Mouse (Mus musculus) embryonic fibroblast, embryonic 13.5 days (primary cell): ENCODE measurements around the gene Tfpt.

ENCODE experiments used
- CTCF ChIP-seq: IDR thresholded peaks from 2 replicates; pipeline ENCODE4 v1.5.1; 2011; ENCODE audit warnings: mild to moderate bottlenecking, control low read depth, low read length, moderate library complexity, borderline replicate concordance; ENCODE audit not compliant: insufficient read depth
- POLR2A ChIP-seq: IDR thresholded peaks from 2 replicates; pipeline ENCODE4 v1.6.1; 2011; ENCODE audit warnings: low read depth, mild to moderate bottlenecking, control low read depth, low read length, moderate library complexity

- TF ChIP-seq POLR2A (no peak), CTCF (peak; percentile 51; the same call in 1 of the 2 replicates)
These were observed 55.5 kb downstream of the Tfpt start for GRCm38 (mm10) chr7:3574216-3574615.
